ENCODE assay signal across 8 mouse cellular contexts in genomic region chr15:7812872-7813530, GRCm38 (mm10). TPM values are rescaled to one million over a fixed set of nuclear protein-coding genes. Genes with fewer than 3 reads are reported as not detected.
DNase-seq lines count a peak whose midpoint lies in the region; ATAC-seq lines count a peak whose summit lies in the region.

No protein-coding gene starts in this region.

- H3K4me1 ChIP-seq in hindbrain, embryonic 14.5 days (replicated peaks; ENCODE audit: control insufficient read depth, insufficient read depth, low read length) = peaks cover 32% of the 10 kb centered on the region
- peaks cover 13% of the 10 kb centered on the region; the same call in 1 of the 2 replicates for H3K4me1 ChIP-seq in stomach, embryonic 14.5 days (ENCODE audit: control insufficient read depth, insufficient read depth, low read length)

- peak; percentile 91 for DNase-seq in heart, adult 11 months
- DNase-seq in heart, postnatal 25 days (ENCODE audit: low spot score) = no peak
- peak; percentile 84 to 88 for DNase-seq in cerebellum, postnatal 25 days
- peak; percentile 69 to 70 for DNase-seq in frontal cortex, postnatal 25 days (ENCODE audit: low spot score in 2 of 2)
- peak; percentile 86 for DNase-seq in hindbrain, embryonic 14.5 days (ENCODE audit: low spot score)
- peak; percentile 75 to 77 for DNase-seq in left cerebral cortex, postnatal 25 days (ENCODE audit: low spot score in 2 of 2)
- DNase-seq in mesoderm, embryonic 11.5 days (ENCODE audit: low read depth, low spot score) = peak; percentile 79

- no peaks in the 10 kb centered on the region for H3K36me3 ChIP-seq in hindbrain, embryonic 14.5 days (replicated peaks; ENCODE audit: control insufficient read depth, insufficient read depth)
- no peaks in the 10 kb centered on the region for H3K36me3 ChIP-seq in stomach, embryonic 14.5 days (ENCODE audit: control insufficient read depth, insufficient read depth, low read length)

- no peak overlapping the region for H3K27ac ChIP-seq in hindbrain, embryonic 14.5 days
- H3K27ac ChIP-seq in stomach, embryonic 14.5 days (ENCODE audit: low read length) = peak overlapping the region; percentile 18; the same call in 1 of the 2 replicates

- peak overlapping the region; percentile 50 for H3K4me3 ChIP-seq in hindbrain, embryonic 14.5 days (replicated peaks; ENCODE audit: low read length)
- H3K4me3 ChIP-seq in stomach, embryonic 14.5 days (ENCODE audit: low read depth, low read length) = peak overlapping the region; percentile 69

- H3K9ac ChIP-seq in hindbrain, embryonic 14.5 days = peak overlapping the region; percentile 50
- peak overlapping the region; percentile 52 for H3K9ac ChIP-seq in stomach, embryonic 14.5 days (replicated peaks; ENCODE audit: low read depth, low read length)

- H3K4me2 ChIP-seq in hindbrain, embryonic 14.5 days (replicated peaks) = peak overlapping the region; percentile 96
- peak overlapping the region; percentile 78 for H3K4me2 ChIP-seq in stomach, embryonic 14.5 days (replicated peaks; ENCODE audit: low read depth, low read length)

- intact Hi-C loops in heart, postnatal 25 days (cut with DNase I) = loop anchor here (1.0 to 5.0 kb wide), 2 partner anchors 331 to 353 kb away; no protein-coding TSS in a partner anchor
- intact Hi-C loops in left cerebral cortex, postnatal 25 days (cut with DNase I) = loop anchor here (1.0 kb wide), 1 partner anchor 353 kb away; no protein-coding TSS in a partner anchor

- ATAC-seq in hindbrain, embryonic 14.5 days (ENCODE audit: low FRiP score) = peak; percentile 47; the same call in 1 of the 2 replicates
- ATAC-seq in stomach, embryonic 14.5 days (ENCODE audit: insufficient number of reproducible peaks, insufficient read depth, low FRiP score, low read depth) = peak; percentile 40; the same call in 1 of the 2 replicates

- peaks cover 98% of the 10 kb centered on the region for H3K27me3 ChIP-seq in hindbrain, embryonic 14.5 days (ENCODE audit: control insufficient read depth, insufficient read depth, low read length)
- peaks cover 9% of the 10 kb centered on the region; the same call in 1 of the 2 replicates for H3K27me3 ChIP-seq in stomach, embryonic 14.5 days (ENCODE audit: control insufficient read depth, insufficient read depth, low read length)

- H3K9me3 ChIP-seq in hindbrain, embryonic 14.5 days (ENCODE audit: control insufficient read depth, low read length) = no peaks in the 10 kb centered on the region
- H3K9me3 ChIP-seq in stomach, embryonic 14.5 days (ENCODE audit: control insufficient read depth, low read depth, low read length) = no peaks in the 10 kb centered on the region

- WGBS in hindbrain, embryonic 14.5 days = under 1% methylated on average over 41 of the region's 41 CpGs
- WGBS in stomach, embryonic 14.5 days = under 1% methylated on average over 41 of the region's 41 CpGs

RNA-seq across cellular contexts. Expression of gene Gdnf, which starts 2.4 kb away (rescaled TPM):
- total RNA-seq in heart, postnatal 25 days (2021) = under 1 TPM; 0.47 to 0.59 TPM
- polyA plus RNA-seq in hindbrain, embryonic 14.5 days (2014; fragmentation: Nextera tagmentation; extraction: Ambion mirVana) = 0.19 and 0.39 TPM in 2 replicates
- total RNA-seq in left cerebral cortex, postnatal 25 days (2021) = under 1 TPM; 0.14 to 0.71 TPM
- polyA plus RNA-seq in stomach, embryonic 14.5 days (2014; fragmentation: Nextera tagmentation; extraction: Ambion mirVana) = 3.7 and 4.3 TPM in 2 replicates
